Mouse (Mus musculus): Measurements from ENCODE around the gene Tnip1. TPM values are rescaled to one million over a fixed set of nuclear protein-coding genes. Genes with fewer than 3 reads are reported as not detected.
A peak's percentile ranks its signal among the peaks of the same experiment; 100 is the strongest.

Tnip1 gene
- total and polyA plus RNA-seq, 3 experiments = 36.1 to 137 (median 67.8) TPM

DNA sequence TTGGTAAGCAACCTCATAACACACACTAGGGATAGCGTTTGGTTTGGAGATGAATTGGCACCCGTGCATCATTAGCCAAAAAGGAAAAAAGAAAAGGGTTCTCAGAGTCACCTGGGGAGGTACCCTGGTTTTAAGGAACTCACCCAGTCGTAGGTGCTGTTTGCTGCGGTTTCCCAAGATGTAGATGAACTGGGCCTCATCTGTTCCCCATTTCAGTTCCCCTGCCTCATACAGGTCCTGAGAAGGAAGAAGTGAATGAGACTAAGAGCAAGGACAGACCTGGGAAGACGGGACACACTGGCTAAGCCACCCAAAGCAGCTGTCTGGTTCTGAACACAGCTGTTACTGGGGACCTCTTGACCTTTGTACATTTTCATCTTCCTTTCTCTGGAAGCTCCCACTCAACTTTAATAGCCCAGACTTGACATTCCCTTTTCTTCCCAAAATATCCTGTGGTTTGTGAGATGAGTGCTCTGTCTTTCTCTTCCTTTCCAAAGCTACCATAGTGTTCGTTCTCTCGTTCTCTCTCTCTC is 42.3 kb upstream of the Tnip1 start:
- Histone ChIP-seq H3K36me3 (replicated peaks in 1 of 2; ENCODE audit: control insufficient read depth in 1 of 2, insufficient read depth in 1 of 2, low read length in 1 of 2) (peaks cover 69 to 86% of the 10 kb centered on the region in 2 experiments), H3K4me3 (replicated peaks in 1 of 3; ENCODE audit: low read depth in 2 of 3, low read length in 2 of 3, poor library complexity in 1 of 3) (no peak overlapping the region), H3K79me2 (replicated peaks; ENCODE audit: control insufficient read depth, extremely low read depth, insufficient read depth, poor library complexity, severe bottlenecking) (no peaks in the 10 kb centered on the region), H3K4me1 (ENCODE audit: control insufficient read depth in 1 of 2, insufficient read depth in 2 of 2) (peaks cover 0 to 20% of the 10 kb centered on the region in 2 experiments; a peak in 2 of 4 replicates), H3K27me3 (replicated peaks) (no peaks in the 10 kb centered on the region), H3K9ac (ENCODE audit: insufficient read depth, low read depth) (no peak overlapping the region), H3K9me3 (replicated peaks; ENCODE audit: low read length) (peaks cover 5% of the 10 kb centered on the region), H3K4me2 (ENCODE audit: insufficient read depth, low read depth, poor library complexity, severe bottlenecking) (no peak overlapping the region), H3K27ac (ENCODE audit: insufficient read depth, low read depth) (no peak overlapping the region)
- in situ Hi-C loops (cut with MboI; ENCODE audit: low pct_ligation_motif_present, low pct_unique_long_range_greater_than_20kb, low sequenced_read_pairs) = no loop called here
- TF ChIP-seq NELFE (IDR thresholded peaks at IDR 0.05; ENCODE audit: low read depth, low read length) = no peak
- TF ChIP-seq HCFC1 (IDR thresholded peaks at IDR 0.05; ENCODE audit: low read depth, low read length) = no peak
- TF ChIP-seq SIN3A (IDR thresholded peaks at IDR 0.05; ENCODE audit: low read length) = no peak
- TF ChIP-seq GABPA (IDR thresholded peaks at IDR 0.05; ENCODE audit: insufficient replicate concordance, low read depth, low read length) = no peak
- no peak for TF ChIP-seq TBP (conservative IDR thresholded peaks at IDR 0.05; ENCODE audit: low read depth, low read length)
- no peak for TF ChIP-seq ETS1 (conservative IDR thresholded peaks at IDR 0.05; ENCODE audit: low read depth, low read length)
- TF ChIP-seq MAFK (IDR thresholded peaks at IDR 0.05; ENCODE audit: insufficient replicate concordance, low read length) = no peak
- no peak for TF ChIP-seq IRF4 (IDR thresholded peaks at IDR 0.05; ENCODE audit: low read depth, low read length)
- no peak for TF ChIP-seq ELF1 (IDR thresholded peaks at IDR 0.05; ENCODE audit: low read depth, low read length)
- no peak for TF ChIP-seq JUND (conservative IDR thresholded peaks at IDR 0.05; ENCODE audit: low read depth, low read length)
- TF ChIP-seq EP300 (IDR thresholded peaks at IDR 0.05; ENCODE audit: low read length) = no peak
- TF ChIP-seq JUN (IDR thresholded peaks at IDR 0.05; ENCODE audit: insufficient read depth, low read depth, low read length) = no peak
- no peak for TF ChIP-seq POLR2AphosphoS2 (IDR thresholded peaks at IDR 0.05; ENCODE audit: low read depth, low read length)
- TF ChIP-seq ZNF384 (IDR thresholded peaks at IDR 0.05; ENCODE audit: low read depth, low read length) = no peak
- no peak for TF ChIP-seq MEF2A (IDR thresholded peaks at IDR 0.05; ENCODE audit: borderline replicate concordance, low read depth, low read length)
- TF ChIP-seq UBTF (IDR thresholded peaks at IDR 0.05; ENCODE audit: low read depth, low read length) = no peak
- no peak for TF ChIP-seq ZKSCAN1 (IDR thresholded peaks at IDR 0.05; ENCODE audit: borderline replicate concordance, low read depth, low read length)
- no peak for TF ChIP-seq KAT2A (IDR thresholded peaks at IDR 0.05; ENCODE audit: insufficient replicate concordance, low read length)
- TF ChIP-seq CTCF (conservative IDR thresholded peaks at IDR 0.05 in 1 of 2, IDR thresholded peaks at IDR 0.05 in 1 of 2; ENCODE audit: low read depth in 2 of 2, low read length in 2 of 2) = no peak
- TF ChIP-seq USF2 (conservative IDR thresholded peaks at IDR 0.05; ENCODE audit: low read depth, low read length) = no peak
- dilution Hi-C loops (cut with MboI; ENCODE audit: extremely low pct_ligation_motif_present, extremely low pct_unique_long_range_greater_than_20kb, low sequenced_read_pairs) = no loop called here
- no peak for DNase-seq (ENCODE audit: extremely low read depth)

DNA sequence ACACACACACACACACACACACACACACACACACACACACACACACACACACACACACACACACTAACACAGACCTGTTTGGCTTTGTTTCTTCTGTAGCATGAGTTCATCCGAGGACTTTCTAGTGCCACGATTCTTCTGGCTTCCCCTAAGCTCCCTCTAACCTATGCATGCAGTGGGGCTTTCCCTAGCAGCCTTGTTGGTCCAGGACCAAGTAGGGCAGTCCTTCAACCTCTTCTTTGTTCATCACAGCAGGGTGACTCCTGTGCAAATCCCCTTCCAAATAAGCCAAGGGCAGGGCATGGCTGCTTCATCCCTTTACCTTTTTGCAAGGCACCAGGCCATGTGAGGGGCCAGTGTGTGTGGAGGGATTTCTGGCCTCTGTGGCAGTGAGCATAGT is 36.0 kb upstream of the Tnip1 start:
- in situ Hi-C loops (cut with MboI; ENCODE audit: low pct_ligation_motif_present, low pct_unique_long_range_greater_than_20kb, low sequenced_read_pairs) (loop anchor here (5.0 kb wide), 1 partner anchor 44 kb away; no protein-coding TSS in a partner anchor), dilution Hi-C loops (cut with MboI; ENCODE audit: extremely low pct_ligation_motif_present, extremely low pct_unique_long_range_greater_than_20kb, low sequenced_read_pairs) (no loop called here)
- H3K36me3 ChIP-seq (replicated peaks in 1 of 2; ENCODE audit: control insufficient read depth in 1 of 2, insufficient read depth in 1 of 2, low read length in 1 of 2) = peaks cover 41 to 80% of the 10 kb centered on the region in 2 experiments
- TF ChIP-seq SIN3A (IDR thresholded peaks at IDR 0.05; ENCODE audit: low read length) (no peak), NRF1 (IDR thresholded peaks at IDR 0.05; ENCODE audit: low read depth, low read length) (no peak), PAX5 (IDR thresholded peaks at IDR 0.05; ENCODE audit: low read length) (no peak), TBP (conservative IDR thresholded peaks at IDR 0.05; ENCODE audit: low read depth, low read length) (no peak), POLR2A (IDR thresholded peaks at IDR 0.05; ENCODE audit: low read depth, low read length) (no peak; the same call in 1 of the 2 replicates), E2F4 (IDR thresholded peaks at IDR 0.05; ENCODE audit: insufficient replicate concordance, low read depth, low read length) (no peak), MAX (IDR thresholded peaks at IDR 0.05; ENCODE audit: low read length) (no peak), NELFE (IDR thresholded peaks at IDR 0.05; ENCODE audit: low read depth, low read length) (no peak), ZC3H11A (IDR thresholded peaks at IDR 0.05; ENCODE audit: low read depth, low read length) (no peak), MYC (IDR thresholded peaks at IDR 0.05; ENCODE audit: low read depth, low read length) (no peak), JUN (IDR thresholded peaks at IDR 0.05; ENCODE audit: insufficient read depth, low read depth, low read length) (no peak), MAFK (IDR thresholded peaks at IDR 0.05; ENCODE audit: insufficient replicate concordance, low read length) (no peak), RCOR1 (conservative IDR thresholded peaks at IDR 0.05; ENCODE audit: low read depth, low read length) (no peak), ELF1 (IDR thresholded peaks at IDR 0.05; ENCODE audit: low read depth, low read length) (no peak), CHD1 (IDR thresholded peaks at IDR 0.05; ENCODE audit: low read depth, low read length) (no peak), GABPA (IDR thresholded peaks at IDR 0.05; ENCODE audit: insufficient replicate concordance, low read depth, low read length) (no peak), ZNF384 (IDR thresholded peaks at IDR 0.05; ENCODE audit: low read depth, low read length) (no peak)
- no peaks in the 10 kb centered on the region for H3K27me3 ChIP-seq (replicated peaks)
- H3K9ac ChIP-seq (ENCODE audit: insufficient read depth, low read depth) = no peak overlapping the region
- DNase-seq (ENCODE audit: extremely low read depth) = peak; percentile 61
- H3K27ac ChIP-seq (ENCODE audit: insufficient read depth, low read depth) = peak overlapping the region; percentile 57
- no peaks in the 10 kb centered on the region for H3K79me2 ChIP-seq (replicated peaks; ENCODE audit: control insufficient read depth, extremely low read depth, insufficient read depth, poor library complexity, severe bottlenecking)
- peaks cover 5% of the 10 kb centered on the region for H3K9me3 ChIP-seq (replicated peaks; ENCODE audit: low read length)
- peak overlapping the region; percentile 18; the same call in 1 of the 2 replicates for H3K4me2 ChIP-seq (ENCODE audit: insufficient read depth, low read depth, poor library complexity, severe bottlenecking)
- H3K4me1 ChIP-seq (ENCODE audit: control insufficient read depth in 1 of 2, insufficient read depth in 2 of 2) = peaks cover 7 to 28% of the 10 kb centered on the region in 2 experiments
- H3K4me3 ChIP-seq (replicated peaks in 1 of 3; ENCODE audit: low read depth in 2 of 3, low read length in 2 of 3, poor library complexity in 1 of 3) = no peak overlapping the region
